Mouse (Mus musculus): Measurements from ENCODE around the gene Dlgap1. TPM values are rescaled to one million over a fixed set of nuclear protein-coding genes. Genes with fewer than 3 reads are reported as not detected.
A peak's percentile ranks its signal among the peaks of the same experiment; 100 is the strongest.
"Not testable (repeated sequence)": the region's sequence is repeated elsewhere in the genome, so short reads cannot be mapped to it uniquely, and the experiment has no call there.

The Dlgap1 gene
- polyA plus RNA-seq, 1 experiment from 2014 or later = 2.0 TPM

DNA sequence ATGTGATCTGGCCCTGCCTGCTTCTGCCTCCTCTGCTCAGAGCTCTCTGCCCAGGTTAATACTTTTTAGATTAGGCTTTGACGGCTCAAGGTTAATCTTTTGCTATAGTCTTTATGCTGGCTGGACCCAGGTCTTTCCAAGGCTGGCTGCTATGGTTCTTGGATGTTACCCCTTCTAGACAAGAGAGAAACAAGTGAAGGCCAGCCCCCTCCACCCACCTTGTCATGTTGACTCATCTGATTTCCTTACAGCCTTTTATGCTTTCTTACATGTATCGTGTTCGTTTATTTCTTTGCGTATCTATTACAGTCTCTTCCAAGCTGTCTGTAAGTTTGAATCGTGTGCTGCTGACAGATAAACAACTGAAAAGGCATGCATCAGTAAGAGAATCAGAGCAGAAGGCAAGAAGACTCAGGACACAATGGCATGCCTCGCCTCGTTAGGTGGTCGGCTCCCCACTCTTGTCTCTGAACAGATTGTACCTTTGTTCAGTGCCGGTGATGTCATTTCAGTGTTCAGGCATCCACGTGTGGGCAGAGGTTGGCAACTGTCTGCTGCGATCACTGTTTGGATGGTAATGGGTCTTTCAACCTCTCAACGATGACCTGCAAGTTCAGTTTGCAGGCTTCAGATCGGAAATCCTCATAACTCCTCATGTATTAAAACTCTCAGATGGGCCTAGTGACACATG lies 618.0 kb downstream of the Dlgap1 start:
- H3K9ac ChIP-seq = no peak overlapping the region
- H3K9me3 ChIP-seq = no peaks in the 10 kb centered on the region
- ATAC-seq (ENCODE audit: insufficient read depth, low FRiP score, low read depth) = no peak
- no peaks in the 10 kb centered on the region for H3K4me1 ChIP-seq
- no peak overlapping the region for H3K27ac ChIP-seq
- H3K36me3 ChIP-seq = no peaks in the 10 kb centered on the region
- no peak overlapping the region for H3K4me2 ChIP-seq
- no peaks in the 10 kb centered on the region for H3K27me3 ChIP-seq (replicated peaks)
- H3K4me3 ChIP-seq (replicated peaks) = no peak overlapping the region
- WGBS = 78% methylated on average over 13 of the region's 13 CpGs

- 52% methylated on average over 3 of the region's 4 CpGs for WGBS
- H3K27me3 ChIP-seq (replicated peaks); H3K36me3 ChIP-seq; H3K9me3 ChIP-seq; H3K4me3 ChIP-seq (replicated peaks); H3K27ac ChIP-seq; H3K4me2 ChIP-seq; H3K4me1 ChIP-seq; H3K9ac ChIP-seq: not testable (repeated sequence)
- ATAC-seq (ENCODE audit: insufficient read depth, low FRiP score, low read depth) = peak; percentile 70
Measured at GRCm38 (mm10) chr17:70587975-70588630, 619.2 kb downstream of the Dlgap1 start.

- ATAC-seq (ENCODE audit: insufficient read depth, low FRiP score, low read depth) = no peak
- Histone ChIP-seq H3K4me3 (replicated peaks) (no peak overlapping the region), H3K36me3 (no peaks in the 10 kb centered on the region), H3K9me3 (no peaks in the 10 kb centered on the region), H3K27ac (no peak overlapping the region), H3K4me1 (no peaks in the 10 kb centered on the region), H3K4me2 (no peak overlapping the region), H3K27me3 (replicated peaks) (no peaks in the 10 kb centered on the region), H3K9ac (no peak overlapping the region)
- 66% methylated on average over 6 of the region's 6 CpGs for WGBS
Measured at GRCm38 (mm10) chr17:70588691-70589090, 619.8 kb downstream of the Dlgap1 start.

DNA sequence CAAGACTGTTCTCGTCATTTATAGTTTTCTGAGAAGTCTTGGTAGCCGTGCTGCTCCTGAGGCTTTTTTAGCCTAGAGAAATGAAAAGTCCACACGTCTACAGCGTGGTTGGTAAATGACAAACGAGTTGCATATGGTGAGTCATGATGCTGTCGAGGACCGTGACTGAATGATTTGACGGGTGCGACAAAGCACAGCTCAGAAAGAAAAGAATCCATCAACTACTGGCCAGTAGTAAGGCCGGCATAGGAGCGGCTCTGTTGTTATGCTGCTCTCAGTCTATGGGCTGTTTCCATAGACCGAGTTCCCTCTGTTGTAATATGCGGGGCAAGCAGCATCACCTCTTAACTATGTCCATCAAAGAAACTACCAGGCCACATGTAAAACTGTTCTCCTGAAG lies 620.3 kb downstream of the Dlgap1 start:
- Histone ChIP-seq H3K4me1 (no peaks in the 10 kb centered on the region), H3K4me3 (replicated peaks) (no peak overlapping the region), H3K9ac (no peak overlapping the region), H3K4me2 (no peak overlapping the region), H3K27ac (no peak overlapping the region), H3K36me3 (no peaks in the 10 kb centered on the region), H3K9me3 (no peaks in the 10 kb centered on the region), H3K27me3 (replicated peaks) (no peaks in the 10 kb centered on the region)
- ATAC-seq (ENCODE audit: insufficient read depth, low FRiP score, low read depth) = no peak
- 81% methylated on average over 13 of the region's 13 CpGs for WGBS

DNA sequence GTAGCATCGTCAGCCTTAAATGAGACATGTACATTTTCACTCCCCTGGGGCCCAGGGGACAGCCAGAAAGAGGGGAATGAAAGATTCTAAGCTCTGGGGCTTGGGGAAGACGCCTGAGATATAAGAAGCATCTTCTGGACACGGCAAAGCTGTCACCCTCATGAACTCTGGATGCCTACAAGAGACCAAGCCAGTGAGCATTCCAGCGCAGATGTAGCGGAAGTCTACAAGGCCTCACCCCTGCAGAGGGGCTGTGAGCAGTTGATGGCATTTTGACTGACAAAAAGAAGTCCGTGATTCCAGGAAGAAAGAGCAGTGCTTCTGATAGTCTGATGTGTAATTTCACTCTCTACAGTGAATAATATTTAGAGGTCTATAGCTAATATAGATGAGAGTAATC lies 621.6 kb downstream of the Dlgap1 start:
- Histone ChIP-seq H3K36me3 (no peaks in the 10 kb centered on the region), H3K27me3 (replicated peaks) (no peaks in the 10 kb centered on the region), H3K9me3 (no peaks in the 10 kb centered on the region), H3K9ac (no peak overlapping the region), H3K4me3 (replicated peaks) (no peak overlapping the region), H3K4me1 (no peaks in the 10 kb centered on the region), H3K4me2 (no peak overlapping the region), H3K27ac (no peak overlapping the region)
- no peak for ATAC-seq (ENCODE audit: insufficient read depth, low FRiP score, low read depth)
- 75% methylated on average over 6 of the region's 6 CpGs for WGBS

GRCm38 (mm10) chr17:70594277-70594676 lies 625.4 kb downstream of the Dlgap1 start:
- ATAC-seq (ENCODE audit: insufficient read depth, low FRiP score, low read depth) = no peak
- 50% methylated on average over 1 of the region's 1 CpGs for WGBS
- no peaks in the 10 kb centered on the region for H3K27me3 ChIP-seq (replicated peaks)
- no peak overlapping the region for H3K4me3 ChIP-seq (replicated peaks)
- no peaks in the 10 kb centered on the region for H3K9me3 ChIP-seq
- H3K4me1 ChIP-seq = no peaks in the 10 kb centered on the region
- no peak overlapping the region for H3K27ac ChIP-seq
- no peak overlapping the region for H3K9ac ChIP-seq
- H3K36me3 ChIP-seq = no peaks in the 10 kb centered on the region
- H3K4me2 ChIP-seq = no peak overlapping the region

DNA sequence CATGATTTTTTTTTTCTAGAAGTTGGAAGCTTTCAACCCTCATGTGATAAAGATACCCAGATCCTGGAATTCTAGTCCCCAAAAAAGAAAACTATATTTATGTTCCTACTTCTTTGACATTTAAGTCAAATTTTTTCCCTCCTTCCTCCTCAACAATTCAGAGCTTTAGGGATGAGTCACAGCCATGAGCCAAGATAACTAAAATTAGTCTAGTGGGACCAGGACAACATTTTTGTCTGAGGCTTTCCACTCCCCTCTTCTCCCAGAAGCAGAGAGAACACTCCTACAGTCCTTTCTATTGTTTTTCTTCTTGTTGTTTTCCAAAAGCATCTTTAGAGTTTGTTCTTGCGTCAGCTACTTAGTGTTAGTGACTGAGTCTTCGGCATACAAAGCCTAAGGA lies 627.5 kb downstream of the Dlgap1 start:
- H3K27me3 ChIP-seq (replicated peaks) = no peaks in the 10 kb centered on the region
- no peak overlapping the region for H3K27ac ChIP-seq
- 90% methylated on average over 2 of the region's 2 CpGs for WGBS
- H3K4me3 ChIP-seq (replicated peaks) = no peak overlapping the region
- no peak overlapping the region for H3K9ac ChIP-seq
- no peak overlapping the region for H3K4me2 ChIP-seq
- no peaks in the 10 kb centered on the region for H3K9me3 ChIP-seq
- ATAC-seq (ENCODE audit: insufficient read depth, low FRiP score, low read depth) = no peak
- H3K4me1 ChIP-seq = no peaks in the 10 kb centered on the region
- no peaks in the 10 kb centered on the region for H3K36me3 ChIP-seq

DNA sequence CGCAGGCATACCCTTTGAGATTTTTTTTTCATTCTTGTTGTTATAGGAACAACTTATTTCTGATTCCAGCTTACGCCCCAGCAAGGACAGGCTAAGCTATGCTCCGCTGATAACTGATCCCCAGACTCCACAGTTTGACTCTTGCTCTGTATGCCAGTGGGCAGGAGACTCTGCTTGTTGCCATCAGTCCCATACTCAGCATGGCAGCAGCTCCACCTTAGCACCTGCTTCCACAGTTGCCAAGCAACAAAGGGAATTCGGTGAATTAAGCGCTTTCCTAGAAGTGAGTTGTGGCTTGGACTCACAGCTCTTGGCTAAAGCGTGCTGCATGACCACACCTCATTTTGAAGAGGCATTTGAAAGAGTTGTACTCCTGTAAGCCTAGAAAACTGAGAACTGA lies 631.6 kb downstream of the Dlgap1 start:
- no peak overlapping the region for H3K9ac ChIP-seq
- 79% methylated on average over 6 of the region's 6 CpGs for WGBS
- no peak for ATAC-seq (ENCODE audit: insufficient read depth, low FRiP score, low read depth)

GRCm38 (mm10) chr17:70602051-70602450 lies 633.2 kb downstream of the Dlgap1 start:
- Histone ChIP-seq H3K4me3 (replicated peaks) (no peak overlapping the region), H3K4me2 (no peak overlapping the region), H3K27ac (no peak overlapping the region), H3K36me3 (no peaks in the 10 kb centered on the region), H3K9me3 (no peaks in the 10 kb centered on the region), H3K9ac (no peak overlapping the region), H3K4me1 (no peaks in the 10 kb centered on the region), H3K27me3 (replicated peaks) (no peaks in the 10 kb centered on the region)
- no peak for ATAC-seq (ENCODE audit: insufficient read depth, low FRiP score, low read depth)
- WGBS = 80% methylated on average over 7 of the region's 7 CpGs

More for the DNA sequence above, 631.6 kb downstream of the Dlgap1 start:
- no peak overlapping the region for H3K27ac ChIP-seq
- H3K27me3 ChIP-seq (replicated peaks) = no peaks in the 10 kb centered on the region
- H3K4me3 ChIP-seq (replicated peaks) = no peak overlapping the region
- H3K9me3 ChIP-seq = no peaks in the 10 kb centered on the region
- H3K36me3 ChIP-seq = no peaks in the 10 kb centered on the region
- no peak overlapping the region for H3K4me2 ChIP-seq
- no peaks in the 10 kb centered on the region for H3K4me1 ChIP-seq

- H3K9me3 ChIP-seq = no peaks in the 10 kb centered on the region
- no peak overlapping the region for H3K9ac ChIP-seq
- H3K4me2 ChIP-seq = no peak overlapping the region
- 79% methylated on average over 5 of the region's 5 CpGs for WGBS
- no peak overlapping the region for H3K4me3 ChIP-seq (replicated peaks)
- no peak overlapping the region for H3K27ac ChIP-seq
- H3K27me3 ChIP-seq (replicated peaks) = no peaks in the 10 kb centered on the region
- no peaks in the 10 kb centered on the region for H3K36me3 ChIP-seq
- ATAC-seq (ENCODE audit: insufficient read depth, low FRiP score, low read depth) = no peak
- H3K4me1 ChIP-seq = no peaks in the 10 kb centered on the region
Measured at GRCm38 (mm10) chr17:70605659-70606058, 636.8 kb downstream of the Dlgap1 start.

GRCm38 (mm10) chr17:70612171-70612570 lies 643.3 kb downstream of the Dlgap1 start:
- ATAC-seq (ENCODE audit: insufficient read depth, low FRiP score, low read depth) = no peak
- no peaks in the 10 kb centered on the region for H3K4me1 ChIP-seq
- no peak overlapping the region for H3K4me2 ChIP-seq
- H3K36me3 ChIP-seq = no peaks in the 10 kb centered on the region
- no peaks in the 10 kb centered on the region for H3K27me3 ChIP-seq (replicated peaks)
- no peaks in the 10 kb centered on the region for H3K9me3 ChIP-seq
- no peak overlapping the region for H3K4me3 ChIP-seq (replicated peaks)
- WGBS = 76% methylated on average over 6 of the region's 6 CpGs
- H3K9ac ChIP-seq = no peak overlapping the region
- no peak overlapping the region for H3K27ac ChIP-seq

DNA sequence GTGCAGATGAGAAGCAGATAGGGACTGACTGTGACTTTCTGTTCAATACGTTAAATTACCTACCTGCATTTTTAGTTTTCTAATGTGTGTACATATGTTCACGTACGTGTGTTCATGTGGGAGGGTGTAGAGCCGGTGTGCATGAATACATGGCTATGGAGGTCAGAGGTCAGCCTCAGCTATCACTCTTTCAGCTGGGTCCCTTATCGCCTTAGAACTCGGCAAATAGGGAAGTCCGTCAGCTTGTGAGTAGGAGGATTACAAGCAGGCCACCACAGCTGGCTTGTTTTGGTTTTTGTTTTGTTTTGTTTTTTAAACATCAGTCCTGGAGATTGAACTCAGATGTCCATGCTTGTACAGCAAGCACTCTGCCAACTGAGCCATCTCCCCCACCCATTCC lies 645.0 kb downstream of the Dlgap1 start:
- H3K9ac ChIP-seq = no peak overlapping the region
- H3K27me3 ChIP-seq (replicated peaks) = no peaks in the 10 kb centered on the region
- no peaks in the 10 kb centered on the region for H3K4me1 ChIP-seq
- H3K4me3 ChIP-seq (replicated peaks) = no peak overlapping the region
- H3K36me3 ChIP-seq = no peaks in the 10 kb centered on the region
- no peaks in the 10 kb centered on the region for H3K9me3 ChIP-seq
- no peak overlapping the region for H3K4me2 ChIP-seq
- 66% methylated on average over 7 of the region's 7 CpGs for WGBS
- ATAC-seq (ENCODE audit: insufficient read depth, low FRiP score, low read depth) = no peak
- no peak overlapping the region for H3K27ac ChIP-seq

All from stomach, embryonic 15.5 days (tissue).